Comparison of ENCODE assay signal across 8 mouse cellular contexts in genomic region chr12:111812611-111813010, GRCm38 (mm10). TPM values are rescaled to one million over a fixed set of nuclear protein-coding genes. Genes with fewer than 3 reads are reported as not detected.
DNase-seq lines count a peak whose midpoint lies in the region; ATAC-seq and TF ChIP-seq lines count a peak whose summit lies in the region.

No protein-coding gene starts in this region.

- TF ChIP-seq POLR2A in MEL (IDR thresholded peaks at IDR 0.05; ENCODE audit: control insufficient read depth in 1 of 2, insufficient read depth in 1 of 2, low read depth in 1 of 2, low read length in 2 of 2, poor library complexity in 1 of 2), result no peak

- no peak for DNase-seq in heart, postnatal 4 days
- no peak for DNase-seq in MEL (ENCODE audit: low read depth, low spot score)
- no peak for DNase-seq in hindbrain, embryonic 10.5 days (ENCODE audit: low spot score)
- DNase-seq in frontal cortex, postnatal 25 days (ENCODE audit: low spot score in 2 of 2), result no peak
- no peak for DNase-seq in lung, adult 18-20 months
- no peak for DNase-seq in gastrocnemius, postnatal 4 days (ENCODE audit: low spot score in 2 of 2)

- 65% methylated on average over 12 of the region's 12 CpGs for WGBS in heart, embryonic 11.5 days (ENCODE audit: insufficient replicate concordance)
- 76% methylated on average over 12 of the region's 12 CpGs for WGBS in hindbrain, embryonic 10.5 days
- WGBS in macrophage (ENCODE audit: missing documents), result 81% methylated on average over 12 of the region's 12 CpGs

- H3K79me2 ChIP-seq in MEL (ENCODE audit: control insufficient read depth, insufficient read depth, low read length, poor library complexity), result peaks cover 12% of the 10 kb centered on the region
- peaks cover 19% of the 10 kb centered on the region; the same call in 1 of the 2 replicates for H3K79me2 ChIP-seq in macrophage (ENCODE audit: inconsistent target)

- peak overlapping the region; percentile 96 for H3K4me2 ChIP-seq in heart, embryonic 11.5 days

- no peak for TF ChIP-seq EP300 in MEL (IDR thresholded peaks at IDR 0.05; ENCODE audit: low read depth in 1 of 2, low read length in 2 of 2)

- no peak overlapping the region for H3K27ac ChIP-seq in heart, embryonic 11.5 days (ENCODE audit: low read depth, low read length)
- H3K27ac ChIP-seq in MEL (ENCODE audit: control insufficient read depth, low read depth, low read length) (no peak overlapping the region), macrophage (no peak overlapping the region)
- 0 out of 2 replicates have a peak overlapping the region, but pooled peaks have one; percentile 94 for H3K27ac ChIP-seq in hindbrain, embryonic 10.5 days

- H3K36me3 ChIP-seq in heart, embryonic 11.5 days (ENCODE audit: control insufficient read depth, insufficient read depth, low read length), result peaks cover 2% of the 10 kb centered on the region; the same call in 1 of the 2 replicates
- peaks cover 0 to 12% of the 10 kb centered on the region in 2 experiments; a peak in 2 of 4 replicates for H3K36me3 ChIP-seq in MEL (ENCODE audit: control insufficient read depth in 1 of 2, insufficient read depth in 2 of 2, low read length in 2 of 2)
- peaks cover 45% of the 10 kb centered on the region for H3K36me3 ChIP-seq in hindbrain, embryonic 10.5 days
- peaks cover 4% of the 10 kb centered on the region; the same call in 1 of the 2 replicates for H3K36me3 ChIP-seq in macrophage (ENCODE audit: inconsistent target)

- no peaks in the 10 kb centered on the region for H3K27me3 ChIP-seq in heart, embryonic 11.5 days (ENCODE audit: control insufficient read depth, insufficient read depth, low read length)
- no peaks in the 10 kb centered on the region for H3K27me3 ChIP-seq in MEL (ENCODE audit: control insufficient read depth in 1 of 2, insufficient read depth in 2 of 2, low read length in 2 of 2)
- H3K27me3 ChIP-seq in hindbrain, embryonic 10.5 days (ENCODE audit: insufficient read depth, poor library complexity, severe bottlenecking), result no peaks in the 10 kb centered on the region

- peak overlapping the region; percentile 77 for H3K4me3 ChIP-seq in heart, embryonic 11.5 days (ENCODE audit: low read depth, low read length)
- H3K4me3 ChIP-seq in MEL (ENCODE audit: control insufficient read depth in 1 of 2, insufficient read depth in 1 of 2, low read depth in 2 of 2, low read length in 2 of 2) (peak overlapping the region in 1 of 2 experiments; percentile 82; a peak in 1 of 4 replicates), macrophage (ENCODE audit: inconsistent target) (peak overlapping the region; percentile 87; the same call in 1 of the 2 replicates)
- peak overlapping the region; percentile 83 for H3K4me3 ChIP-seq in hindbrain, embryonic 10.5 days

- no peak for TF ChIP-seq RAD21 in MEL (IDR thresholded peaks at IDR 0.05; ENCODE audit: low read depth, low read length)

- no peak for TF ChIP-seq CTCF in MEL (IDR thresholded peaks at IDR 0.05 in 2 of 3, conservative IDR thresholded peaks at IDR 0.05 in 1 of 3; ENCODE audit: control insufficient read depth in 1 of 3, insufficient read depth in 1 of 3, low read depth in 2 of 3, low read length in 3 of 3, poor library complexity in 1 of 3, severe bottlenecking in 1 of 3)

- peak overlapping the region; percentile 77; the same call in 1 of the 2 replicates for H3K9ac ChIP-seq in heart, embryonic 11.5 days (ENCODE audit: low read depth, low read length)
- peak overlapping the region; percentile 80; the same call in 1 of the 2 replicates for H3K9ac ChIP-seq in MEL (ENCODE audit: control insufficient read depth, low read depth, low read length, poor library complexity, severe bottlenecking)

- no peaks in the 10 kb centered on the region for H3K9me3 ChIP-seq in heart, embryonic 11.5 days (replicated peaks; ENCODE audit: control insufficient read depth, low read length)
- no peaks in the 10 kb centered on the region for H3K9me3 ChIP-seq in MEL (replicated peaks; ENCODE audit: insufficient read depth, low read length)
- no peaks in the 10 kb centered on the region for H3K9me3 ChIP-seq in hindbrain, embryonic 10.5 days

- no peak for ATAC-seq in heart, embryonic 11.5 days (replicated peaks; ENCODE audit: insufficient number of reproducible peaks, low FRiP score, low TSS enrichment)

- H3K4me1 ChIP-seq in heart, embryonic 11.5 days (ENCODE audit: control insufficient read depth, insufficient read depth, low read length), result peaks cover 41% of the 10 kb centered on the region
- peaks cover 7 to 27% of the 10 kb centered on the region in 2 experiments for H3K4me1 ChIP-seq in MEL (ENCODE audit: control insufficient read depth in 1 of 2, insufficient read depth in 2 of 2, low read length in 2 of 2)
- H3K4me1 ChIP-seq in hindbrain, embryonic 10.5 days (replicated peaks), result peaks cover 69% of the 10 kb centered on the region

TF ChIP-seq in MEL, 35 proteins besides CTCF, POLR2A, EP300 and RAD21:
- TF ChIP-seq USF1 (IDR thresholded peaks at IDR 0.05; ENCODE audit: low read depth, low read length) (no peak), ZC3H11A (IDR thresholded peaks at IDR 0.05; ENCODE audit: low read depth, low read length) (no peak), MXI1 (IDR thresholded peaks at IDR 0.05; ENCODE audit: low read depth, low read length) (no peak), ELF1 (IDR thresholded peaks at IDR 0.05; ENCODE audit: low read depth, low read length) (no peak), GABPA (IDR thresholded peaks at IDR 0.05; ENCODE audit: low read depth, low read length) (no peak)

RNA-seq across cellular contexts. Expression of gene Xrcc3, which starts 1.1 kb away (rescaled TPM):
- 7.9 and 8.8 TPM in 2 replicates for polyA plus RNA-seq in heart, embryonic 11.5 days (2014; fragmentation: Nextera tagmentation; extraction: Ambion mirVana)
- total RNA-seq in heart, postnatal 4 days (2021), result 1 to 10 TPM; 4.8 to 5.5 TPM
- total RNA-seq in MEL (2012; rRNA removed), result 9.0 and 10.0 TPM in 2 replicates
- polyA plus RNA-seq in MEL (2012; ENCODE audit: insufficient read depth in 1 of 2, insufficient read length in 2 of 2, low read depth in 1 of 2, low replicate concordance in 2 of 2, missing spikeins in 1 of 2) (10 to 100 TPM in 1 of 2 experiments, not detected in 1; 18.8 TPM), macrophage (2018) (0.75 to 4.9 TPM (median 1.3 TPM) in 3 replicates)
- polyA plus RNA-seq in hindbrain, embryonic 10.5 days (2016; fragmentation: Nextera tagmentation; extraction: Ambion mirVana), result 13.2 and 15.1 TPM in 2 replicates
- 10 to 100 TPM in 1 of 26 experiments, 1 to 10 TPM in 23, under 1 TPM in 1, not detected in 1; 0.75 to 11.5 (median 3.8) TPM for total RNA-seq in macrophage (2018; cell fraction: chromatin; rRNA removed)
- total RNA-seq in macrophage (2018; cell fraction: cytosol; rRNA removed), result 1 to 10 TPM in 12 of 26 experiments, under 1 TPM in 14; 0.19 to 1.8 (median 0.94) TPM
- total RNA-seq in macrophage (2018; cell fraction: nucleus; rRNA removed), result 1 to 10 TPM in 20 of 26 experiments, under 1 TPM in 6; 0.35 to 10.0 (median 1.9) TPM
- total RNA-seq in gastrocnemius, postnatal 4 days (2021), result 1 to 10 TPM; 5.4 to 5.5 TPM

RNA-seq across cellular contexts. Expression of gene Zfyve21, which starts 1.4 kb away (rescaled TPM):
- 83.3 and 93.7 TPM in 2 replicates for polyA plus RNA-seq in heart, embryonic 11.5 days (2014; fragmentation: Nextera tagmentation; extraction: Ambion mirVana)
- 10 to 100 TPM; 36.2 to 38.7 TPM for total RNA-seq in heart, postnatal 4 days (2021)
- total RNA-seq in MEL (2012; rRNA removed), result 7.2 and 8.1 TPM in 2 replicates
- polyA plus RNA-seq in MEL (2012; ENCODE audit: insufficient read depth in 1 of 2, insufficient read length in 2 of 2, low read depth in 1 of 2, low replicate concordance in 2 of 2, missing spikeins in 1 of 2) (1 to 10 TPM in 1 of 2 experiments, not detected in 1; 9.1 TPM), macrophage (2018) (5.7 to 14.3 TPM (median 12.7 TPM) in 3 replicates)
- 71.5 and 75.4 TPM in 2 replicates for polyA plus RNA-seq in hindbrain, embryonic 10.5 days (2016; fragmentation: Nextera tagmentation; extraction: Ambion mirVana)
- total RNA-seq in macrophage (2018; cell fraction: chromatin; rRNA removed), result 10 to 100 TPM in 8 of 26 experiments, 1 to 10 TPM in 18; 1.5 to 24.7 (median 5.8) TPM
- 10 to 100 TPM in 9 of 26 experiments, 1 to 10 TPM in 17; 4.7 to 15.3 (median 7.5) TPM for total RNA-seq in macrophage (2018; cell fraction: cytosol; rRNA removed)
- total RNA-seq in macrophage (2018; cell fraction: nucleus; rRNA removed), result 10 to 100 TPM in 3 of 26 experiments, 1 to 10 TPM in 22, under 1 TPM in 1; 0.58 to 15.8 (median 4.8) TPM
- 10 to 100 TPM; 35.8 TPM for total RNA-seq in gastrocnemius, postnatal 4 days (2021)

RNA-seq across cellular contexts. Expression of gene Klc1, which starts 54.0 kb away (rescaled TPM):
- 94.9 and 101 TPM in 2 replicates for polyA plus RNA-seq in heart, embryonic 11.5 days (2014; fragmentation: Nextera tagmentation; extraction: Ambion mirVana)
- 100 to 1,000 TPM; 159 to 169 TPM for total RNA-seq in heart, postnatal 4 days (2021)
- total RNA-seq in MEL (2012; rRNA removed), result 29.1 and 30.7 TPM in 2 replicates
- polyA plus RNA-seq in MEL (2012; ENCODE audit: insufficient read depth in 1 of 2, insufficient read length in 2 of 2, low read depth in 1 of 2, low replicate concordance in 2 of 2, missing spikeins in 1 of 2) (10 to 100 TPM in 1 of 2 experiments, not detected in 1; 60.4 TPM), macrophage (2018) (70.3 to 119 TPM (median 70.6 TPM) in 3 replicates)
- polyA plus RNA-seq in hindbrain, embryonic 10.5 days (2016; fragmentation: Nextera tagmentation; extraction: Ambion mirVana), result 192 and 303 TPM in 2 replicates
- total RNA-seq in macrophage (2018; cell fraction: chromatin; rRNA removed), result 100 to 1,000 TPM; 209 to 782 (median 387) TPM
- total RNA-seq in macrophage (2018; cell fraction: cytosol; rRNA removed), result 10 to 100 TPM; 52.3 to 86.8 (median 72.7) TPM
- 100 to 1,000 TPM in 25 of 26 experiments, 10 to 100 TPM in 1; 84.1 to 254 (median 153) TPM for total RNA-seq in macrophage (2018; cell fraction: nucleus; rRNA removed)
- total RNA-seq in gastrocnemius, postnatal 4 days (2021), result 100 to 1,000 TPM; 117 to 120 TPM
